Mouse (Mus musculus) testis, adult 2 months (tissue): Measurements from ENCODE around the gene Lexm. TPM values are rescaled to one million over a fixed set of nuclear protein-coding genes. Genes with fewer than 3 reads are reported as not detected.

ENCODE experiments used
- H3K27ac ChIP-seq: fragments of 200-500 bp; 2 replicates; pipeline ENCODE4 v1.5.1; 2012; ENCODE audit warnings: low read depth, low read length; ENCODE audit not compliant: control insufficient read depth, insufficient read depth
- H3K27me3 ChIP-seq: fragments of 200-500 bp; 2 replicates; pipeline ENCODE4 v1.6.1; 2012; ENCODE audit warnings: mild to moderate bottlenecking, low read length, moderate library complexity; ENCODE audit not compliant: control insufficient read depth, insufficient read depth
- H3K36me3 ChIP-seq: fragments of 200-500 bp; 2 replicates; pipeline ENCODE4 v1.6.1; 2012; ENCODE audit warnings: mild to moderate bottlenecking, low read length; ENCODE audit not compliant: control insufficient read depth, insufficient read depth
- H3K4me1 ChIP-seq: fragments of 200-500 bp; 2 replicates; pipeline ENCODE4 v1.6.1; 2012; ENCODE audit warnings: low read length; ENCODE audit not compliant: control insufficient read depth, insufficient read depth
- H3K4me3 ChIP-seq: fragments of 200-500 bp; 2 replicates; pipeline ENCODE4 v1.5.1; 2012; ENCODE audit warnings: low read depth, mild to moderate bottlenecking, low read length, moderate library complexity, mixed read lengths; ENCODE audit not compliant: control insufficient read depth
- CTCF ChIP-seq: fragments of 200-500 bp; IDR thresholded peaks from 2 replicates; pipeline ENCODE4 v1.5.1; 2012; ENCODE audit warnings: low read depth, mild to moderate bottlenecking, inconsistent platforms, low read length, moderate library complexity; ENCODE audit not compliant: control insufficient read depth, insufficient read depth, insufficient replicate concordance
- POLR2A ChIP-seq: fragments of 200-500 bp; IDR thresholded peaks from 2 replicates; pipeline ENCODE4 v1.6.1; 2012; ENCODE audit warnings: low read depth, mild to moderate bottlenecking, inconsistent platforms, low read length, moderate library complexity; ENCODE audit not compliant: control insufficient read depth
- polyA plus RNA-seq: library from polyadenylated mRNA; depleted of rRNA; stranded (reverse); fragments of >200 nt; gene quantifications from 2 replicates; pipeline ENCODE4 v1.2.3, GENCODE M21; 2012; rRNA removed

Gene Lexm
- polyA plus RNA-seq, 1 experiment: 54.3 TPM

- H3K4me1 ChIP-seq: no peaks in the 10 kb centered on the region
- H3K27me3 ChIP-seq: no peaks in the 10 kb centered on the region
- H3K4me3 ChIP-seq: no peak overlapping the region
- no peak overlapping the region for H3K27ac ChIP-seq
- no peaks in the 10 kb centered on the region for H3K36me3 ChIP-seq
- TF ChIP-seq POLR2A: no peak
- no peak for TF ChIP-seq CTCF
Observed at GRCm38 (mm10) chr4:106548113-106548512, 68.9 kb downstream of the Lexm start.

GRCm38 (mm10) chr4:106546896-106547295 is 70.1 kb downstream of the Lexm start:
- no peaks in the 10 kb centered on the region for H3K4me1 ChIP-seq
- H3K36me3 ChIP-seq: no peaks in the 10 kb centered on the region
- H3K4me3 ChIP-seq: no peak overlapping the region
- H3K27ac ChIP-seq: no peak overlapping the region
- no peak for TF ChIP-seq POLR2A
- TF ChIP-seq CTCF: no peak
- H3K27me3 ChIP-seq: no peaks in the 10 kb centered on the region

- TF ChIP-seq POLR2A (no peak), CTCF (no peak)
- Histone ChIP-seq H3K4me1 (no peaks in the 10 kb centered on the region; the same call in 1 of the 2 replicates), H3K27ac (no peak overlapping the region), H3K36me3 (no peaks in the 10 kb centered on the region), H3K4me3 (no peak overlapping the region), H3K27me3 (no peaks in the 10 kb centered on the region)
Observed at GRCm38 (mm10) chr4:106545817-106546373, 71.1 kb downstream of the Lexm start.

GRCm38 (mm10) chr4:106542211-106542610 is 74.8 kb downstream of the Lexm start:
- no peak for TF ChIP-seq POLR2A
- no peak for TF ChIP-seq CTCF
- Histone ChIP-seq H3K4me3 (no peak overlapping the region), H3K27me3 (no peaks in the 10 kb centered on the region), H3K27ac (no peak overlapping the region), H3K36me3 (no peaks in the 10 kb centered on the region), H3K4me1 (no peaks in the 10 kb centered on the region; the same call in 1 of the 2 replicates)

- H3K27ac ChIP-seq: no peak overlapping the region
- no peak for TF ChIP-seq POLR2A
- no peak for TF ChIP-seq CTCF
Observed at GRCm38 (mm10) chr4:106541491-106541890, 75.5 kb downstream of the Lexm start.

More at GRCm38 (mm10) chr4:106541491-106541890, 75.5 kb downstream of the Lexm start:
- H3K4me3 ChIP-seq: no peak overlapping the region
- H3K4me1 ChIP-seq: no peaks in the 10 kb centered on the region; the same call in 1 of the 2 replicates
- H3K27me3 ChIP-seq: no peaks in the 10 kb centered on the region
- H3K36me3 ChIP-seq: no peaks in the 10 kb centered on the region

Other genes starting within 250 kb of the Lexm start
- 0.04 and 0.11 TPM in 2 replicates for gene Pcsk9, start 152.9 kb downstream of the Lexm start, polyA plus RNA-seq
- gene Bsnd, start 125.0 kb downstream of the Lexm start, polyA plus RNA-seq: 0.06 and 0.16 TPM in 2 replicates
- 24.0 and 28.3 TPM in 2 replicates for gene Dhcr24, start 56.2 kb downstream of the Lexm start, polyA plus RNA-seq
- 0.19 and 1.8 TPM in 2 replicates for gene Ttc22, start 5.2 kb upstream of the Lexm start, polyA plus RNA-seq
- 2.3 and 2.4 TPM in 2 replicates for gene Pars2, start 33.8 kb upstream of the Lexm start, polyA plus RNA-seq
- gene Ttc4, start 61.7 kb upstream of the Lexm start, polyA plus RNA-seq: 155 and 159 TPM in 2 replicates
- 158 and 166 TPM in 2 replicates for gene Mroh7, start 113.7 kb upstream of the Lexm start, polyA plus RNA-seq
- 1.0 and 1.1 TPM in 2 replicates for gene Fam151a, start 116.6 kb upstream of the Lexm start, polyA plus RNA-seq
- 0.93 and 1.0 TPM in 2 replicates for gene Acot11, start 187.8 kb upstream of the Lexm start, polyA plus RNA-seq